Mouse (Mus musculus) olfactory bulb, adult 2 months (tissue): ENCODE data around the gene Fto.

Experiments
- CTCF ChIP-seq: fragments of 200-500 bp; IDR thresholded peaks from 2 replicates; pipeline ENCODE4 v1.5.1; 2012; ENCODE audit warnings: low read depth, mild to moderate bottlenecking, low read length, moderate library complexity; ENCODE audit not compliant: insufficient read depth
- POLR2A ChIP-seq: fragments of 200-500 bp; IDR thresholded peaks from 2 replicates; pipeline ENCODE4 v1.6.1; 2012; ENCODE audit warnings: mild to moderate bottlenecking, low read depth, low read length, moderate library complexity; ENCODE audit not compliant: insufficient read depth

- TF ChIP-seq CTCF (no peak), POLR2A (no peak)
Observed at GRCm38 (mm10) chr8:91660879-91661278, 347.6 kb downstream of the Fto start.
